Mouse (Mus musculus) frontal cortex, adult 2 months (tissue): ENCODE measurements around the gene Hoxa5. TPM values are rescaled to one million over a fixed set of nuclear protein-coding genes. Genes with fewer than 3 reads are reported as not detected.

ENCODE experiments used
- DNase-seq, 2 experiments: peaks; one replicate each; pipeline ENCODE4 v3.0.0; 2022; ENCODE audit warnings: low spot score in 1 of 2; ENCODE audit errors: extremely low spot score in 1 of 2
- polyA plus RNA-seq: library from polyadenylated mRNA; depleted of rRNA; stranded (reverse); fragments of >200 nt; gene quantifications from 2 replicates; pipeline ENCODE4 v1.2.3, GENCODE M21; 2012

The Hoxa5 gene
- polyA plus RNA-seq, 1 experiment, result not detected

GRCm38 (mm10) chr6:52180726-52181125 lies 23.7 kb downstream of the Hoxa5 start:
- no peak for DNase-seq

- DNase-seq, result no peak
Observed at GRCm38 (mm10) chr6:52180213-52180710, 24.1 kb downstream of the Hoxa5 start.

GRCm38 (mm10) chr6:52179690-52180089 lies 24.7 kb downstream of the Hoxa5 start:
- no peak for DNase-seq

GRCm38 (mm10) chr6:52178918-52179665 lies 25.3 kb downstream of the Hoxa5 start:
- no peak for DNase-seq

- no peak for DNase-seq
Observed at GRCm38 (mm10) chr6:52177806-52178205, 26.6 kb downstream of the Hoxa5 start.

GRCm38 (mm10) chr6:52177061-52177735 lies 27.2 kb downstream of the Hoxa5 start, which contains the start of gene 5730596B20Rik:
Gene 5730596B20Rik (plus strand): TSS chr6:52177498.
- DNase-seq, result no peak

- DNase-seq, result no peak
Observed at GRCm38 (mm10) chr6:52176391-52176790, 28.0 kb downstream of the Hoxa5 start.

GRCm38 (mm10) chr6:52175864-52176263 lies 28.5 kb downstream of the Hoxa5 start:
- DNase-seq, result no peak

- no peak for DNase-seq
Observed at GRCm38 (mm10) chr6:52174968-52175751, 29.2 kb downstream of the Hoxa5 start.

GRCm38 (mm10) chr6:52173648-52174047 lies 30.7 kb downstream of the Hoxa5 start:
- DNase-seq, result no peak

- DNase-seq, result no peak
Observed at GRCm38 (mm10) chr6:52172501-52172900, 31.9 kb downstream of the Hoxa5 start.

- no peak for DNase-seq
Observed at GRCm38 (mm10) chr6:52171938-52172337, 32.4 kb downstream of the Hoxa5 start.

- no peak for DNase-seq
Observed at GRCm38 (mm10) chr6:52171331-52171730, 33.1 kb downstream of the Hoxa5 start.

- no peak for DNase-seq
Observed at GRCm38 (mm10) chr6:52170898-52171223, 33.5 kb downstream of the Hoxa5 start.

- no peak for DNase-seq
Observed at GRCm38 (mm10) chr6:52170166-52170897, 34.1 kb downstream of the Hoxa5 start.

- no peak for DNase-seq
Observed at GRCm38 (mm10) chr6:52169499-52170165, 34.8 kb downstream of the Hoxa5 start.

- DNase-seq, result no peak
Observed at GRCm38 (mm10) chr6:52168191-52169055, 36.0 kb downstream of the Hoxa5 start.

GRCm38 (mm10) chr6:52167736-52168161 lies 36.6 kb downstream of the Hoxa5 start:
- no peak for DNase-seq

- no peak for DNase-seq
Observed at GRCm38 (mm10) chr6:52167176-52167575, 37.2 kb downstream of the Hoxa5 start.
